Mouse (Mus musculus): ENCODE measurements at regions not wholly inside any gene's neighbourhood (a gene's known extent, or its start where the extent isn't known, plus 50 kb on each side); places are given as distances from the start of the nearest gene placed in this dataset.

DNA sequence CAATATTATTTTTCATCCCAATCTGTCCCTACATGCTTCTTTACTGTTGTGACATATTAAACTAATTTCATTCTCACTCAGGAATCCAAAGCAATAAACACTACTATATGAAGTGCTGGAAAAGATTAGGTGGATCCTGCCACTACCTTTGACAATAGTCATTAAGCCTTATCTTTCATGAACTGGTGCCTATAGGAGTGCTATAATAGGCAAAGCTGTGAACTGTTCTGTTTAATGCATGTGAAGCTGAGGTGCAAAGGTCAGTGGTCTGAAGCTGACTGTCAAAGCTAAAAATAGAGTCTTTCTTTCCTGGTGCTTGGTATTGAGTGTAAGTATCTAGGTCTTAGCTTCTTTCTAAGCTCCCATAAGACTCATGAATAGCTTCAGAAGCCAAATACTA lies 336.6 kb downstream of the Parp8 start:
- no peak for TF ChIP-seq CTCF (IDR thresholded peaks at IDR 0.05; ENCODE audit: low read depth, low read length)
- no peak for TF ChIP-seq POLR2A (IDR thresholded peaks at IDR 0.05; ENCODE audit: extremely low read depth, insufficient read depth, low read length)

Data from liver, adult 2 months (tissue).